Mouse (Mus musculus): ENCODE data around the gene Nthl1. TPM values are rescaled to one million over a fixed set of nuclear protein-coding genes. Genes with fewer than 3 reads are reported as not detected.

Nthl1 gene
- total and polyA plus RNA-seq, 2 experiments from 2014 or later, result 8.6 to 10.1 TPM

GRCm38 (mm10) chr17:24628646-24629045 is 3.8 kb upstream of the Nthl1 start:
- TF ChIP-seq CTCF (IDR thresholded peaks at IDR 0.05; ENCODE audit: low read depth), result peak; percentile 89
- ATAC-seq (no peak), DNase-seq (peak; percentile 57)
- Histone ChIP-seq H3K9me3 (ENCODE audit: low read length) (no peaks in the 10 kb centered on the region), H3K27ac (ENCODE audit: low read depth, low read length) (no peak overlapping the region), H3K4me1 (ENCODE audit: insufficient read depth) (peaks cover 9% of the 10 kb centered on the region; the same call in 1 of the 2 replicates), H3K9ac (no peak overlapping the region), H3K36me3 (ENCODE audit: insufficient read depth) (peaks cover 73% of the 10 kb centered on the region), H3K27me3 (ENCODE audit: insufficient read depth, low read length) (no peaks in the 10 kb centered on the region), H3K4me3 (ENCODE audit: low read depth, low read length) (no peak overlapping the region), H3K4me2 (ENCODE audit: low read depth) (no peak overlapping the region)
- WGBS, result 53% methylated on average over 5 of the region's 5 CpGs

GRCm38 (mm10) chr17:24630072-24630471 is 2.4 kb upstream of the Nthl1 start:
- H3K9ac ChIP-seq, result no peak overlapping the region
- DNase-seq, result no peak
- no peak overlapping the region for H3K4me2 ChIP-seq (ENCODE audit: low read depth)
- H3K4me1 ChIP-seq (ENCODE audit: insufficient read depth), result peaks cover 9% of the 10 kb centered on the region; the same call in 1 of the 2 replicates
- TF ChIP-seq CTCF (IDR thresholded peaks at IDR 0.05; ENCODE audit: low read depth), result no peak
- H3K27ac ChIP-seq (ENCODE audit: low read depth, low read length), result no peak overlapping the region
- no peaks in the 10 kb centered on the region for H3K9me3 ChIP-seq (ENCODE audit: low read length)
- ATAC-seq, result no peak
- WGBS, result 87% methylated on average over 14 of the region's 14 CpGs
- H3K27me3 ChIP-seq (ENCODE audit: insufficient read depth, low read length), result no peaks in the 10 kb centered on the region
- H3K36me3 ChIP-seq (ENCODE audit: insufficient read depth), result peaks cover 59% of the 10 kb centered on the region
- no peak overlapping the region for H3K4me3 ChIP-seq (ENCODE audit: low read depth, low read length)

- H3K27ac ChIP-seq (ENCODE audit: low read depth, low read length), result peak overlapping the region; percentile 71
- no peaks in the 10 kb centered on the region for H3K9me3 ChIP-seq (ENCODE audit: low read length)
- peak overlapping the region; percentile 86 for H3K4me2 ChIP-seq (ENCODE audit: low read depth)
- H3K27me3 ChIP-seq (ENCODE audit: insufficient read depth, low read length), result no peaks in the 10 kb centered on the region
- H3K4me1 ChIP-seq (ENCODE audit: insufficient read depth), result peaks cover 9% of the 10 kb centered on the region; the same call in 1 of the 2 replicates
- H3K4me3 ChIP-seq (ENCODE audit: low read depth, low read length), result peak overlapping the region; percentile 65
- TF ChIP-seq CTCF (IDR thresholded peaks at IDR 0.05; ENCODE audit: low read depth), result no peak
- whole genome bisulfite sequencing, result 8% methylated on average over 22 of the region's 22 CpGs
- H3K36me3 ChIP-seq (ENCODE audit: insufficient read depth), result peaks cover 31% of the 10 kb centered on the region
- peak; percentile 14 for ATAC-seq
- DNase-seq, result peak; percentile 21
- peak overlapping the region; percentile 62 for H3K9ac ChIP-seq
These were observed 451 bp downstream of the Nthl1 start for GRCm38 (mm10) chr17:24632813-24633449.

GRCm38 (mm10) chr17:24633831-24634230 is 1.4 kb downstream of the Nthl1 start:
- Histone ChIP-seq H3K36me3 (ENCODE audit: insufficient read depth) (peaks cover 31% of the 10 kb centered on the region), H3K4me3 (ENCODE audit: low read depth, low read length) (no peak overlapping the region), H3K9me3 (ENCODE audit: low read length) (no peaks in the 10 kb centered on the region), H3K27me3 (ENCODE audit: insufficient read depth, low read length) (no peaks in the 10 kb centered on the region), H3K4me2 (ENCODE audit: low read depth) (no peak overlapping the region), H3K27ac (ENCODE audit: low read depth, low read length) (no peak overlapping the region), H3K4me1 (ENCODE audit: insufficient read depth) (peaks cover 9% of the 10 kb centered on the region; the same call in 1 of the 2 replicates), H3K9ac (no peak overlapping the region)
- DNase-seq (no peak), ATAC-seq (no peak)
- 95% methylated on average over 11 of the region's 11 CpGs for WGBS
- TF ChIP-seq CTCF (IDR thresholded peaks at IDR 0.05; ENCODE audit: low read depth), result no peak

- Histone ChIP-seq H3K36me3 (ENCODE audit: insufficient read depth) (peaks cover 26% of the 10 kb centered on the region), H3K4me1 (ENCODE audit: insufficient read depth) (peaks cover 9% of the 10 kb centered on the region; the same call in 1 of the 2 replicates), H3K4me2 (ENCODE audit: low read depth) (no peak overlapping the region), H3K9ac (no peak overlapping the region), H3K27ac (ENCODE audit: low read depth, low read length) (no peak overlapping the region), H3K9me3 (ENCODE audit: low read length) (no peaks in the 10 kb centered on the region), H3K27me3 (ENCODE audit: insufficient read depth, low read length) (no peaks in the 10 kb centered on the region), H3K4me3 (ENCODE audit: low read depth, low read length) (no peak overlapping the region)
- no peak for TF ChIP-seq CTCF (IDR thresholded peaks at IDR 0.05; ENCODE audit: low read depth)
- no peak for ATAC-seq
- DNase-seq, result no peak
- 90% methylated on average over 4 of the region's 4 CpGs for WGBS
These were observed 2.5 kb downstream of the Nthl1 start for GRCm38 (mm10) chr17:24635024-24635423.

GRCm38 (mm10) chr17:24635694-24636093 is 3.2 kb downstream of the Nthl1 start:
- ATAC-seq (no peak), DNase-seq (no peak)
- WGBS, result 95% methylated on average over 5 of the region's 5 CpGs
- no peak for TF ChIP-seq CTCF (IDR thresholded peaks at IDR 0.05; ENCODE audit: low read depth)
- Histone ChIP-seq H3K36me3 (ENCODE audit: insufficient read depth) (peaks cover 23% of the 10 kb centered on the region), H3K4me1 (ENCODE audit: insufficient read depth) (peaks cover 9% of the 10 kb centered on the region; the same call in 1 of the 2 replicates), H3K4me3 (ENCODE audit: low read depth, low read length) (no peak overlapping the region), H3K9ac (no peak overlapping the region), H3K4me2 (ENCODE audit: low read depth) (no peak overlapping the region), H3K27me3 (ENCODE audit: insufficient read depth, low read length) (no peaks in the 10 kb centered on the region), H3K9me3 (ENCODE audit: low read length) (no peaks in the 10 kb centered on the region), H3K27ac (ENCODE audit: low read depth, low read length) (no peak overlapping the region)

- H3K4me2 ChIP-seq (ENCODE audit: low read depth), result no peak overlapping the region
- no peak overlapping the region for H3K9ac ChIP-seq
- peaks cover 5% of the 10 kb centered on the region; the same call in 1 of the 2 replicates for H3K4me1 ChIP-seq (ENCODE audit: insufficient read depth)
- no peak for TF ChIP-seq CTCF (IDR thresholded peaks at IDR 0.05; ENCODE audit: low read depth)
- no peaks in the 10 kb centered on the region for H3K27me3 ChIP-seq (ENCODE audit: insufficient read depth, low read length)
- no peak overlapping the region for H3K4me3 ChIP-seq (ENCODE audit: low read depth, low read length)
- no peak overlapping the region for H3K27ac ChIP-seq (ENCODE audit: low read depth, low read length)
- no peaks in the 10 kb centered on the region for H3K9me3 ChIP-seq (ENCODE audit: low read length)
- peaks cover 19% of the 10 kb centered on the region for H3K36me3 ChIP-seq (ENCODE audit: insufficient read depth)
- WGBS, result 71% methylated on average over 5 of the region's 5 CpGs
- DNase-seq (no peak), ATAC-seq (no peak)
These were observed 4.5 kb downstream of the Nthl1 start for GRCm38 (mm10) chr17:24636781-24637481.
